Mouse (Mus musculus): ENCODE measurements around the gene Zfp366. TPM values are rescaled to one million over a fixed set of nuclear protein-coding genes. Genes with fewer than 3 reads are reported as not detected.

Zfp366 gene
- polyA plus RNA-seq, 1 experiment from 2014 or later: 0.43 TPM

DNA sequence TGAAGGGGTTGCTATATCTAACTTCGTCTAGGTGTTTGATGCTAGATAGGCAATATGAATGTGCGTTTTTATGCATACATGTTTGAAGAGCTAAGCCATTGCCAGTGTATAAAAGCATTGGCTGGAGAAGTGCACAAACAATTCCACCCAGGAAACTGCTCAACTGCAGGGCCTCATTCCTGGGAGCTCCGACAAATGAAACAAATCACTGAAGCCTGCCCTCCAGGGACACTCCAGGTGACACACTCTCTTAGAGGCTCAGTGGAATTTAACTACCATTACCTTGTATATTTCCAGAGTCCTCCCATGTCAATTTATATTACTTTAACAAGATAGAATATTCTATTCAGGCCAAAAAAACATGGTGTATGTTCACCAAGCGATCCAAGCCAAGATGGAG lies 35.0 kb downstream of the Zfp366 start:
- H3K27ac ChIP-seq (ENCODE audit: low read depth, low read length): no peak overlapping the region
- no peaks in the 10 kb centered on the region for H3K4me1 ChIP-seq (ENCODE audit: control insufficient read depth, insufficient read depth, low read length)
- no peaks in the 10 kb centered on the region for H3K9me3 ChIP-seq (replicated peaks; ENCODE audit: control insufficient read depth, low read length)
- WGBS: 96% methylated on average over 4 of the region's 4 CpGs
- no peak for ATAC-seq
- no peaks in the 10 kb centered on the region for H3K27me3 ChIP-seq (replicated peaks; ENCODE audit: control insufficient read depth, insufficient read depth, low read length)
- H3K9ac ChIP-seq (ENCODE audit: low read length): no peak overlapping the region
- DNase-seq (ENCODE audit: low spot score): no peak
- H3K4me3 ChIP-seq (ENCODE audit: low read depth, low read length): no peak overlapping the region
- H3K4me2 ChIP-seq (ENCODE audit: low read length): no peak overlapping the region
- H3K36me3 ChIP-seq (ENCODE audit: control insufficient read depth, insufficient read depth, low read length): no peaks in the 10 kb centered on the region

DNA sequence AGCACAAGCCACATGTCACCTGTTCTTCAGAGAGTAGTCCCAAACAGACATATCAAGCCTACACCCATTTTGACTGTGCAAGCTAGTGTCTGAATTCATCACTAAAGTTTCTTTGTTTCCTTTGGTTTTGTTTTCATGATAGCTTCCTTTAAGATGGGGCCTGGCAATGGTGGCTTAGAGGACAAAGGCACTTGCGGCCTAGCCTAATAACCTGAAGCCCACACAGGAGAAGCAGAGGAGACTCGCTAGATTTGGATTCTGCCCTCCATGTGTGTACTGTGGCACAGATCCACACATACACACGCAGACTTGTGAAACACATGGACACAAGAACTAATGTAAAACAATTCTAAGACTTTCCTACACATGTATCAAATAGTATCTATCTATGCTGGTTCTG lies 37.4 kb downstream of the Zfp366 start:
- H3K9ac ChIP-seq (ENCODE audit: low read length): no peak overlapping the region
- no peak overlapping the region for H3K4me3 ChIP-seq (ENCODE audit: low read depth, low read length)
- DNase-seq (ENCODE audit: low spot score) (no peak), ATAC-seq (no peak)
- H3K27ac ChIP-seq (ENCODE audit: low read depth, low read length): no peak overlapping the region
- H3K36me3 ChIP-seq (ENCODE audit: control insufficient read depth, insufficient read depth, low read length): no peaks in the 10 kb centered on the region
- no peaks in the 10 kb centered on the region for H3K4me1 ChIP-seq (ENCODE audit: control insufficient read depth, insufficient read depth, low read length)
- 92% methylated on average over 3 of the region's 3 CpGs for WGBS
- no peaks in the 10 kb centered on the region for H3K27me3 ChIP-seq (replicated peaks; ENCODE audit: control insufficient read depth, insufficient read depth, low read length)
- no peaks in the 10 kb centered on the region for H3K9me3 ChIP-seq (replicated peaks; ENCODE audit: control insufficient read depth, low read length)
- no peak overlapping the region for H3K4me2 ChIP-seq (ENCODE audit: low read length)

DNA sequence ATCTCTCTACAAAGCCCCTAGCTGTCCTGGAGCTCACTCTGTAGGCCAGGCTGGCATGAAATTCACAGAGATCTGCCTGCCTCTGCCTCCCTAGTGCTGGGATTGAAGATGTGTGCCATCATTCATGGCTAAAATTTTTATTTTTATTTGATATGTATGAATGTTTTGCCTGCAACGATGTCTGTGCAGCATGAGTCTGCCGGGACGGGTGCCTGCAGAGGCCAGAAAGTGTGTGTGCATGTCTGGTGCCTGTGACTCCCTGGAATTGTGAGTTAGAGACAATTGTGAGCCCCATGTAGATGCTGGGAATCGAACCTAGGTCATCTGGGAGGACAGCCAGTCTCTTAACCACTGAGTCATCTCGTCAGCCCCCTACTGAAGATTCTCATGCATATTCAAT lies 37.9 kb downstream of the Zfp366 start:
- no peaks in the 10 kb centered on the region for H3K4me1 ChIP-seq (ENCODE audit: control insufficient read depth, insufficient read depth, low read length)
- 92% methylated on average over 5 of the region's 5 CpGs for WGBS
- ATAC-seq (no peak), DNase-seq (ENCODE audit: low spot score) (no peak)
- H3K27me3 ChIP-seq (replicated peaks; ENCODE audit: control insufficient read depth, insufficient read depth, low read length): no peaks in the 10 kb centered on the region
- H3K4me3 ChIP-seq (ENCODE audit: low read depth, low read length): no peak overlapping the region
- H3K9me3 ChIP-seq (replicated peaks; ENCODE audit: control insufficient read depth, low read length): no peaks in the 10 kb centered on the region
- H3K4me2 ChIP-seq (ENCODE audit: low read length): no peak overlapping the region
- H3K36me3 ChIP-seq (ENCODE audit: control insufficient read depth, insufficient read depth, low read length): no peaks in the 10 kb centered on the region
- no peak overlapping the region for H3K9ac ChIP-seq (ENCODE audit: low read length)
- no peak overlapping the region for H3K27ac ChIP-seq (ENCODE audit: low read depth, low read length)

GRCm38 (mm10) chr13:99223321-99223884 lies 38.8 kb downstream of the Zfp366 start:
- H3K9me3 ChIP-seq (replicated peaks; ENCODE audit: control insufficient read depth, low read length): no peaks in the 10 kb centered on the region
- H3K27ac ChIP-seq (ENCODE audit: low read depth, low read length): no peak overlapping the region
- DNase-seq (ENCODE audit: low spot score) (no peak), ATAC-seq (no peak)
- H3K4me2 ChIP-seq (ENCODE audit: low read length): no peak overlapping the region
- no peak overlapping the region for H3K4me3 ChIP-seq (ENCODE audit: low read depth, low read length)
- no peak overlapping the region for H3K9ac ChIP-seq (ENCODE audit: low read length)
- WGBS: 70% methylated on average over 8 of the region's 8 CpGs
- H3K27me3 ChIP-seq (replicated peaks; ENCODE audit: control insufficient read depth, insufficient read depth, low read length): no peaks in the 10 kb centered on the region
- no peaks in the 10 kb centered on the region for H3K36me3 ChIP-seq (ENCODE audit: control insufficient read depth, insufficient read depth, low read length)
- no peaks in the 10 kb centered on the region for H3K4me1 ChIP-seq (ENCODE audit: control insufficient read depth, insufficient read depth, low read length)

DNA sequence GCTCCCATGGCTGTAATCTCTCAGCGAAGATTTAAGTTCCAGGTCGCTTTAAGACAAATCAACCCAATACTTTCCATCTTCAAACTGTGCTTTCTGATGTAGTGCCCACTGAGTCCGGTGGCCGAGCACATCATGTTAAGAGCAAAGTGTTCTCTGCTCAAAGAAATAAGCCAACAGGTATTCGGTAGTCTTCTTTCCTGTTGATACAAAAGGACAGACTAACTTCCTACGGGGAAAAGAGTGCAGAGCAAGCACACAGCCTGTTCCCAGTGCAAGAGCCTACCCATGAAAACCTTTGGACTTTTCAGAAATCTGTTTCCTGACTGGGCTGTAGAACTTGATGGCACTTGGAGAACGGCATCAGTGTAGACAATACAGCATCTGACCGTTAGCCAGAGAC lies 39.3 kb downstream of the Zfp366 start:
- DNase-seq (ENCODE audit: low spot score): no peak

DNA sequence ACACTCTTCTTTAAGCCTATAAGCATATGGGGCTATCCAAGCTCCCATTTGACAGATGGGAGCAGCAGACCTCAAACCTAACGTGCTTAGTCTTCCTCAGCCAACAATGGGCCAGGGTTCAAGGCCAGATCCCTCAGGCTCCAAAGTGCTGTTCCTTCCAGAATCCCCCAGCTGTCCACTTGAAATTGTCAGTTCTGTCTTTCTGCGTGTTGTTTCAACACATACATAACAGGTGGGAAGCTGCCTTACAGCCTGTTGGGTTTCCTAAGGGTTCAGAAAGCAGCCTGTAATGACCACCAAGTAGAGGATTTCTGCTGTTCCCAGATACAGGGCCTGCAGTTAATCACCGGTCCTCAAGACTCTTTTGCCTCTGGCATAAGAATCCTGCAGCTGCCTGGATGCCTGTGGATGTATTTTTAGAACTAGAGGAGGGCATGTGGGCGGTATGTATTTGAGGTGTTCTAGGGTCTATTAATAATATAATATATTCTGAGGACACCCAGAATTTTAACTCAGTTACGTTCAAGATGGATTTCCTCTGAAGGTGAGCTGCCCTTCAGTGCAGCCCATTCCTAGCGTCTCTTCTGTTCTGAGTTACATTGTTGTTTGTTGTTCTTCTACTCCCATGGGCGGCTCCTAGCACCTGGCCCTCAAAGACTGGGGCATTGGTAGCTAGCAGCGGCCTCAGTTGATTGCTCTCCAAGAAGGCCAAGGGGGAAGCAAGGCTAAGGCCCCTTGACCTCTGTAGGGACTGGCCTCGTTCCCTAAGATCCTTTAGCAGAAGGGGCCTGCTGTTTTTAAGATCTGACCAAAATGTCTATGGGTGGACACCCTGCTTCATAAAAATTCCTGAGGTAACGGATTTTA lies 41.0 kb downstream of the Zfp366 start:
- 86% methylated on average over 10 of the region's 10 CpGs for WGBS
- no peak for DNase-seq (ENCODE audit: low spot score)
- ATAC-seq: no peak

More for the DNA sequence above, 39.3 kb downstream of the Zfp366 start:
- Histone ChIP-seq H3K4me1 (ENCODE audit: control insufficient read depth, insufficient read depth, low read length) (no peaks in the 10 kb centered on the region), H3K9ac (ENCODE audit: low read length) (no peak overlapping the region), H3K36me3 (ENCODE audit: control insufficient read depth, insufficient read depth, low read length) (no peaks in the 10 kb centered on the region), H3K27me3 (replicated peaks; ENCODE audit: control insufficient read depth, insufficient read depth, low read length) (no peaks in the 10 kb centered on the region), H3K27ac (ENCODE audit: low read depth, low read length) (no peak overlapping the region), H3K4me3 (ENCODE audit: low read depth, low read length) (no peak overlapping the region), H3K9me3 (replicated peaks; ENCODE audit: control insufficient read depth, low read length) (no peaks in the 10 kb centered on the region), H3K4me2 (ENCODE audit: low read length) (no peak overlapping the region)
- WGBS: 97% methylated on average over 8 of the region's 8 CpGs
- no peak for ATAC-seq

GRCm38 (mm10) chr13:99226809-99227208 lies 42.2 kb downstream of the Zfp366 start:
- H3K4me3 ChIP-seq (ENCODE audit: low read depth, low read length): no peak overlapping the region
- DNase-seq (ENCODE audit: low spot score): no peak

More for the DNA sequence above, 41.0 kb downstream of the Zfp366 start:
- no peaks in the 10 kb centered on the region for H3K4me1 ChIP-seq (ENCODE audit: control insufficient read depth, insufficient read depth, low read length)
- H3K27ac ChIP-seq (ENCODE audit: low read depth, low read length): no peak overlapping the region
- no peaks in the 10 kb centered on the region for H3K9me3 ChIP-seq (replicated peaks; ENCODE audit: control insufficient read depth, low read length)
- H3K27me3 ChIP-seq (replicated peaks; ENCODE audit: control insufficient read depth, insufficient read depth, low read length): no peaks in the 10 kb centered on the region
- no peak overlapping the region for H3K4me3 ChIP-seq (ENCODE audit: low read depth, low read length)
- no peaks in the 10 kb centered on the region for H3K36me3 ChIP-seq (ENCODE audit: control insufficient read depth, insufficient read depth, low read length)
- no peak overlapping the region for H3K9ac ChIP-seq (ENCODE audit: low read length)
- H3K4me2 ChIP-seq (ENCODE audit: low read length): no peak overlapping the region

GRCm38 (mm10) chr13:99227456-99228250 lies 43.0 kb downstream of the Zfp366 start:
- no peak overlapping the region for H3K4me2 ChIP-seq (ENCODE audit: low read length)
- no peaks in the 10 kb centered on the region for H3K36me3 ChIP-seq (ENCODE audit: control insufficient read depth, insufficient read depth, low read length)
- ATAC-seq (no peak), DNase-seq (ENCODE audit: low spot score) (no peak)
- no peak overlapping the region for H3K27ac ChIP-seq (ENCODE audit: low read depth, low read length)
- no peaks in the 10 kb centered on the region for H3K4me1 ChIP-seq (ENCODE audit: control insufficient read depth, insufficient read depth, low read length)
- no peaks in the 10 kb centered on the region for H3K27me3 ChIP-seq (replicated peaks; ENCODE audit: control insufficient read depth, insufficient read depth, low read length)
- no peaks in the 10 kb centered on the region for H3K9me3 ChIP-seq (replicated peaks; ENCODE audit: control insufficient read depth, low read length)
- WGBS: 87% methylated on average over 16 of the region's 16 CpGs
- H3K4me3 ChIP-seq (ENCODE audit: low read depth, low read length): no peak overlapping the region
- H3K9ac ChIP-seq (ENCODE audit: low read length): no peak overlapping the region

More at GRCm38 (mm10) chr13:99226809-99227208, 42.2 kb downstream of the Zfp366 start:
- no peak overlapping the region for H3K9ac ChIP-seq (ENCODE audit: low read length)
- 74% methylated on average over 3 of the region's 3 CpGs for WGBS
- no peak overlapping the region for H3K27ac ChIP-seq (ENCODE audit: low read depth, low read length)
- H3K4me2 ChIP-seq (ENCODE audit: low read length): no peak overlapping the region
- no peaks in the 10 kb centered on the region for H3K4me1 ChIP-seq (ENCODE audit: control insufficient read depth, insufficient read depth, low read length)
- H3K9me3 ChIP-seq (replicated peaks; ENCODE audit: control insufficient read depth, low read length): no peaks in the 10 kb centered on the region
- no peaks in the 10 kb centered on the region for H3K36me3 ChIP-seq (ENCODE audit: control insufficient read depth, insufficient read depth, low read length)
- H3K27me3 ChIP-seq (replicated peaks; ENCODE audit: control insufficient read depth, insufficient read depth, low read length): no peaks in the 10 kb centered on the region
- ATAC-seq: no peak

Measured in forebrain, embryonic 14.5 days (tissue).